Mouse (Mus musculus): ENCODE results near the gene Lhx2.

DNA sequence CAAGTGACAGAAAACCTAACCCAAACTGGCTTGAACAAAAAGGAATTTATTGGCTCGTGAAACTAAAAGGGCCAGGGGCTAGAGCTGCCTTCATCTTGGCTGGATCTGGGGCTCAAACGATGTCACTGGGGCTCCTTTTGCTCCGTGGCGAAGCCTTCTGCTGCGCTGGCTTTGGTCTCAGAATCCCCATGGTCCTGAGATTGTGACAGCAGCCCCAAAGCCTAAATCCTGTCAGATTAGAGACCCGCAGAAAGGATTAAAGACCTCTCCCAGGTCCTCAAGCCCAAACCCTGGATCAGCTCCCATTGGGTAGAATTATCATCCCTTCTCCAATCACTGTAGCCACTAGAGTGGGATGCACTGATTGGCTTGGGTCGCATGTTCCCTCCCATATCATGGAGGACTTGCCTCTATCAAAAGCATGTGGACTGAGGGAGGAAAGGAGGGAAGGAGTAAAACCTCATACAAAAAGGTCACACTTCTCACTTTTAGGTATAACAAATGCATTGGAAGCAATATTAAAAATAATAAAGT is 5.4 kb upstream of the Lhx2 start:
- TF ChIP-seq POLR2A (IDR thresholded peaks at IDR 0.05; ENCODE audit: extremely low read depth, insufficient read depth, low read length) (no peak), CTCF (IDR thresholded peaks at IDR 0.05; ENCODE audit: extremely low read depth, insufficient read depth, low read length) (no peak)
